Mouse (Mus musculus) MEL (cell line): ENCODE results near the gene Olfr170. TPM values are rescaled to one million over a fixed set of nuclear protein-coding genes. Genes with fewer than 3 reads are reported as not detected.
"Not testable (repeated sequence)": the region's sequence is repeated elsewhere in the genome, so short reads cannot be mapped to it uniquely, and the experiment has no call there.

Experiments
- DNase-seq: peaks from one replicate; pipeline ENCODE4 v3.0.0; 2011; ENCODE audit warnings: low read depth, low spot score
- H3K27ac ChIP-seq: 2 replicates; pipeline ENCODE4 v1.5.1; 2012; ENCODE audit warnings: low read depth, mild to moderate bottlenecking, control low read depth, low read length, moderate library complexity; ENCODE audit not compliant: control insufficient read depth
- H3K27me3 ChIP-seq, 2 experiments: fragments of 150-350 bp in 1 of 2; sonication (generic) in 1 of 2; 2 replicates each; pipeline ENCODE4 v1.6.1; 2012; ENCODE audit warnings: low read length in 2 of 2, mild to moderate bottlenecking in 2 of 2, improper control_type of control experiment in 1 of 2, moderate library complexity in 1 of 2; ENCODE audit not compliant: insufficient read depth in 2 of 2, control insufficient read depth in 1 of 2
- H3K36me3 ChIP-seq, 2 experiments: 2 replicates each; pipeline ENCODE4 v1.6.1; 2012 to 2014; ENCODE audit warnings: low read length in 2 of 2, improper control_type of control experiment in 1 of 2, inconsistent platforms in 1 of 2, mild to moderate bottlenecking in 1 of 2; ENCODE audit not compliant: insufficient read depth in 2 of 2, control insufficient read depth in 1 of 2
- H3K4me1 ChIP-seq, 2 experiments: fragments of 150-350 bp in 1 of 2; sonication (generic) in 1 of 2; 2 replicates each; pipeline ENCODE4 v1.6.1; 2012; ENCODE audit warnings: low read length in 2 of 2, improper control_type of control experiment in 1 of 2, mild to moderate bottlenecking in 1 of 2; ENCODE audit not compliant: insufficient read depth in 2 of 2, control insufficient read depth in 1 of 2
- H3K4me3 ChIP-seq, 2 experiments: fragments of 150-350 bp in 1 of 2; sonication (generic) in 1 of 2; 2 replicates each; pipeline ENCODE4 v1.5.1; 2012; ENCODE audit warnings: low read depth in 2 of 2, low read length in 2 of 2, mild to moderate bottlenecking in 2 of 2, moderate library complexity in 2 of 2, control low read depth in 1 of 2, improper control_type of control experiment in 1 of 2; ENCODE audit not compliant: control insufficient read depth in 1 of 2, insufficient read depth in 1 of 2
- H3K79me2 ChIP-seq: 2 replicates; pipeline ENCODE4 v1.6.1; 2012; ENCODE audit warnings: mild to moderate bottlenecking, low read length, moderate library complexity; ENCODE audit not compliant: control insufficient read depth, poor library complexity, insufficient read depth
- H3K9ac ChIP-seq: 2 replicates; pipeline ENCODE4 v1.6.1; 2012; ENCODE audit warnings: low read depth, mild to moderate bottlenecking, control low read depth, low read length, moderate library complexity; ENCODE audit not compliant: control insufficient read depth, poor library complexity, severe bottlenecking
- H3K9me3 ChIP-seq: fragments of 150-350 bp; sonication (generic); replicated peaks from 2 replicates; pipeline ENCODE4 v1.6.1; 2012; ENCODE audit warnings: mild to moderate bottlenecking, low read length, improper control_type of control experiment, moderate library complexity; ENCODE audit not compliant: insufficient read depth
- CHD1 ChIP-seq: IDR thresholded peaks from 2 replicates; pipeline ENCODE4 v1.6.1; 2012; ENCODE audit warnings: low read depth, mild to moderate bottlenecking, inconsistent platforms, low read length, improper control_type of control experiment
- E2F4 ChIP-seq: IDR thresholded peaks from 2 replicates; pipeline ENCODE4 v1.6.1; 2011; ENCODE audit warnings: low read depth, low read length, improper control_type of control experiment, borderline replicate concordance
- ELF1 ChIP-seq: IDR thresholded peaks from 2 replicates; pipeline ENCODE4 v1.6.1; 2014; ENCODE audit warnings: low read depth, mild to moderate bottlenecking, inconsistent platforms, low read length, improper control_type of control experiment, moderate library complexity
- ETS1 ChIP-seq: IDR thresholded peaks from 2 replicates; pipeline ENCODE4 v1.6.1; 2012; ENCODE audit warnings: low read depth, mild to moderate bottlenecking, inconsistent platforms, low read length, improper control_type of control experiment, moderate library complexity
- GATA1 ChIP-seq: IDR thresholded peaks from 2 replicates; pipeline ENCODE4 v1.6.1; 2011; ENCODE audit warnings: low read depth, low read length, improper control_type of control experiment
- HCFC1 ChIP-seq: IDR thresholded peaks from 2 replicates; pipeline ENCODE4 v1.6.1; 2012; ENCODE audit warnings: low read depth, mild to moderate bottlenecking, inconsistent platforms, low read length, improper control_type of control experiment, moderate library complexity
- JUND ChIP-seq: IDR thresholded peaks from 2 replicates; pipeline ENCODE4 v1.6.1; 2011; ENCODE audit warnings: low read depth, mild to moderate bottlenecking, improper control_type of control experiment, low read length
- KAT2A ChIP-seq: conservative IDR thresholded peaks from 2 replicates; pipeline ENCODE4 v1.6.1; 2012; ENCODE audit warnings: low read depth, low read length, improper control_type of control experiment, inconsistent platforms
- MEF2A ChIP-seq: IDR thresholded peaks from 2 replicates; pipeline ENCODE4 v1.6.1; 2014; ENCODE audit warnings: low read depth, mild to moderate bottlenecking, inconsistent platforms, low read length, improper control_type of control experiment; ENCODE audit not compliant: poor library complexity, insufficient replicate concordance, severe bottlenecking; ENCODE audit errors: extremely low read depth
- MXI1 ChIP-seq: IDR thresholded peaks from 2 replicates; pipeline ENCODE4 v1.6.1; 2011; ENCODE audit warnings: mild to moderate bottlenecking, low read depth, low read length, improper control_type of control experiment
- NRF1 ChIP-seq: IDR thresholded peaks from 2 replicates; pipeline ENCODE4 v1.6.1; 2014; ENCODE audit warnings: low read depth, mild to moderate bottlenecking, inconsistent platforms, low read length, improper control_type of control experiment, moderate library complexity; ENCODE audit not compliant: poor library complexity, insufficient read depth, severe bottlenecking
- TAL1 ChIP-seq: IDR thresholded peaks from 2 replicates; pipeline ENCODE4 v1.6.1; 2012; ENCODE audit warnings: mild to moderate bottlenecking, inconsistent platforms, low read length, moderate library complexity, mixed read lengths
- TBP ChIP-seq: IDR thresholded peaks from 2 replicates; pipeline ENCODE4 v1.8.0; 2011; ENCODE audit warnings: low read depth, low read length, improper control_type of control experiment
- USF1 ChIP-seq: IDR thresholded peaks from 2 replicates; pipeline ENCODE4 v1.6.1; 2014; ENCODE audit warnings: low read depth, mild to moderate bottlenecking, inconsistent platforms, low read length, improper control_type of control experiment, moderate library complexity
- ZKSCAN1 ChIP-seq: IDR thresholded peaks from 2 replicates; pipeline ENCODE4 v1.6.1; 2012; ENCODE audit warnings: low read depth, mild to moderate bottlenecking, inconsistent platforms, low read length, improper control_type of control experiment, moderate library complexity
- ZMIZ1 ChIP-seq: IDR thresholded peaks from 2 replicates; pipeline ENCODE4 v1.6.1; 2012; ENCODE audit warnings: low read depth, mild to moderate bottlenecking, inconsistent platforms, low read length, improper control_type of control experiment, moderate library complexity
- ZNF384 ChIP-seq: IDR thresholded peaks from 2 replicates; pipeline ENCODE4 v1.6.1; 2012; ENCODE audit warnings: low read depth, mild to moderate bottlenecking, inconsistent platforms, low read length, improper control_type of control experiment
- polyA plus RNA-seq, 2 experiments: library from polyadenylated mRNA; stranded (reverse) in 1 of 2; unstranded in 1 of 2; fragments of >175 nt in 1 of 2; fragments of >200 nt in 1 of 2; gene quantifications; 2 replicates each; pipeline versions ENCODE4 v1.2.1 to v1.2.4; 2012; ENCODE audit warnings: low replicate concordance in 2 of 2, low read depth in 1 of 2; ENCODE audit not compliant: insufficient read length in 2 of 2, insufficient read depth in 1 of 2, missing spikeins in 1 of 2
- total RNA-seq: library from RNA; depleted of rRNA; stranded (reverse); fragments of 300-350 nt; gene quantifications from 2 replicates; pipeline ENCODE4 v1.2.3, GENCODE M21; 2012; rRNA removed

Olfr170 gene
- total RNA-seq: not detected in 2 replicates
- polyA plus RNA-seq: not detected

DNA sequence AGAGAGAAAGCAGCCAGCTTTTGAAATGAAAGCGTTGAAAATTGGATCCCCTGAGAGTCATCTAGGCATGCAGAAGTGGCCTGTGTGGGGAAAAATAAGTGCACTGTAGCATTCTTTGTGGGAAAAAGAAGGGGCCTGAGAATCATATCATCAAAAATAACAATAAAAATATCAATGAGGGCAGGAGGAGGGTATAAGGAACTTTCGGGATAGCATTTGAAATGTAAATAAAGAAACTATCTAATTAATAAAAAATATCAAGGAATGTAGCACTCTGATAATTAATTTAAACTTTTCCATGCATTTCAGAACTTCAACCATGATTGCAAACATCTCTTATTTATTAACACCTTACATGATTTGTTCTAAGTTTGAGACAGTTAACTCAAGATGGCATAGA is at the start of gene Olfr170:
Gene Olfr170, minus strand, starts transcription at position 101 of the 400 bp plus-strand sequence.
- not testable (repeated sequence) for H3K9me3 ChIP-seq, H3K9ac ChIP-seq, DNase-seq, H3K79me2 ChIP-seq, H3K27ac ChIP-seq, H3K36me3 ChIP-seq, H3K4me1 ChIP-seq, H3K27me3 ChIP-seq, H3K4me3 ChIP-seq

DNA sequence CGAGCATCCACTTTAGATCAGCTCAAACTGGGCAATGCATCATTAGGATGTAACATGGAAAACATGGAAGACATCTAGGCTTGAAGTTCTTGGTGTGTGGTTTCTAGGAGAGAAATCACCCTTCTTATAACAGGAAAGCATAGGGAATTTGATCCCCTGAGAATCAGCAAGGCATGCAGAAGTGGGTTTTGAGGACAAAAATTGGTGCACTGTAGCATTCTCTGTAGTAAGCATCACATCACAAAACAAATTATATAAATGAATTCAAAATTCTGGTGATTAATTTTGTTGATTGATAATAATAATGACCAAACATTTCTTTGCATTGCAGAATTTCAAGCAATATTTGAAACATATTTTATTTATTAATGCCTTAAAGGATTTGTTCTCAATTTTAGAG is 18.1 kb upstream of the Olfr170 start, which contains the start of gene Olfr171:
Gene Olfr171, minus strand, starts transcription at position 101 of the 400 bp plus-strand sequence.
- Histone ChIP-seq H3K79me2 (no peaks in the 10 kb centered on the region), H3K9ac (no peak within 1 kb of the TSS), H3K4me1 (no peaks in the 10 kb centered on the region), H3K27me3 (no peaks in the 10 kb centered on the region), H3K36me3 (no peaks in the 10 kb centered on the region), H3K4me3 (no peak within 1 kb of the TSS), H3K27ac (no peak within 1 kb of the TSS), H3K9me3 (no peaks in the 10 kb centered on the region)
- TF ChIP-seq HCFC1 (no peak), GATA1 (no peak), E2F4 (no peak), MEF2A (no peak), ZKSCAN1 (no peak), ZNF384 (no peak), NRF1 (no peak), JUND (no peak), TBP (no peak), ELF1 (no peak), TAL1 (no peak), ZMIZ1 (no peak), USF1 (no peak), MXI1 (no peak), CHD1 (no peak), ETS1 (no peak), KAT2A (no peak)
- DNase-seq: no peak
